In genomic region chr6:77286317-77286716, GRCm38 (mm10) we compare ENCODE assay signal across 30 mouse cellular contexts. TPM values are rescaled to one million over a fixed set of nuclear protein-coding genes. Genes with fewer than 3 reads are reported as not detected.
"Had no signal": no experiment of that assay in that cellular context is flagged by ENCODE, and none has a peak within 500 bp of the region (broad histone marks: within the 10 kb centered on the region; RNA-seq: fewer than 3 reads in every experiment).

No protein-coding gene starts in this region.

- ATAC-seq: hindbrain, embryonic 16.5 days; intestine, embryonic 16.5 days had no signal

- H3K4me1 ChIP-seq: heart, embryonic 10.5 days; heart, embryonic 12.5 days; hindbrain, embryonic 12.5 days; kidney, embryonic 15.5 days; liver, embryonic 13.5 days; liver, embryonic 15.5 days had no signal

- H3K9ac ChIP-seq: heart, embryonic 12.5 days; hindbrain, embryonic 12.5 days; hindbrain, embryonic 14.5 days; kidney, embryonic 15.5 days; liver, embryonic 13.5 days; liver, embryonic 15.5 days had no signal

- H3K27me3 ChIP-seq: heart, embryonic 12.5 days; hindbrain, embryonic 12.5 days; kidney, embryonic 15.5 days; liver, embryonic 13.5 days; liver, embryonic 15.5 days had no signal

- H3K4me2 ChIP-seq: heart, embryonic 12.5 days; hindbrain, embryonic 12.5 days; hindbrain, embryonic 14.5 days; kidney, embryonic 15.5 days; liver, embryonic 11.5 days; liver, embryonic 13.5 days; liver, embryonic 15.5 days had no signal

- H3K27ac ChIP-seq: heart, embryonic 10.5 days; hindbrain, embryonic 10.5 days; hindbrain, embryonic 12.5 days; hindbrain, embryonic 14.5 days; kidney, embryonic 15.5 days; kidney, postnatal 0 days; liver, embryonic 13.5 days; liver, embryonic 15.5 days had no signal

- H3K36me3 ChIP-seq: heart, embryonic 10.5 days; heart, embryonic 12.5 days; hindbrain, embryonic 10.5 days; hindbrain, embryonic 12.5 days; kidney, embryonic 15.5 days; liver, embryonic 13.5 days; liver, embryonic 15.5 days had no signal

- DNase-seq: gastrocnemius, postnatal 14 days; heart, adult 18-20 months; heart, postnatal 10 days; heart, postnatal 4 days; kidney, adult 11 months; kidney, adult 2 months; kidney, adult 9 months; kidney, postnatal 14 days; kidney, postnatal 36 days; layer of hippocampus, adult 9-11 months; layer of hippocampus, postnatal 36 days; left cerebral cortex, postnatal 4 days; liver; liver, embryonic 13.5 days had no signal

- H3K4me3 ChIP-seq: heart, embryonic 10.5 days; heart, embryonic 12.5 days; hindbrain, embryonic 10.5 days; hindbrain, embryonic 12.5 days; kidney, embryonic 15.5 days; liver, embryonic 13.5 days; liver, embryonic 15.5 days had no signal

- H3K9me3 ChIP-seq: heart, embryonic 10.5 days; heart, embryonic 12.5 days; hindbrain, embryonic 10.5 days; hindbrain, embryonic 12.5 days; kidney, embryonic 15.5 days; liver, embryonic 13.5 days; liver, embryonic 15.5 days had no signal

RNA-seq across cellular contexts. Expression of gene Lrrtm1, which starts 43.8 kb away (rescaled TPM):
- total RNA-seq: gastrocnemius, adult 18-20 months; gastrocnemius, adult 8-10 months; granulocyte monocyte progenitor cell, adult 5-6 weeks; heart, adult 18-20 months; heart, adult 8-10 months; heart, postnatal 25 days had no signal
